Mouse (Mus musculus) 3134 (cell line): ENCODE results near the gene Nupl2.

ENCODE experiments used
- DNase-seq: peaks from one replicate; pipeline ENCODE4 v3.0.0-alpha.2; 2011; ENCODE audit warnings: low spot score; ENCODE audit not compliant: insufficient read length; ENCODE audit errors: extremely low read depth

The Nupl2 gene

GRCm38 (mm10) chr5:24207965-24208364 is 43.2 kb downstream of the Nupl2 start:
- no peak for DNase-seq

- no peak for DNase-seq
These were observed 43.7 kb downstream of the Nupl2 start for GRCm38 (mm10) chr5:24208505-24208904.

DNA sequence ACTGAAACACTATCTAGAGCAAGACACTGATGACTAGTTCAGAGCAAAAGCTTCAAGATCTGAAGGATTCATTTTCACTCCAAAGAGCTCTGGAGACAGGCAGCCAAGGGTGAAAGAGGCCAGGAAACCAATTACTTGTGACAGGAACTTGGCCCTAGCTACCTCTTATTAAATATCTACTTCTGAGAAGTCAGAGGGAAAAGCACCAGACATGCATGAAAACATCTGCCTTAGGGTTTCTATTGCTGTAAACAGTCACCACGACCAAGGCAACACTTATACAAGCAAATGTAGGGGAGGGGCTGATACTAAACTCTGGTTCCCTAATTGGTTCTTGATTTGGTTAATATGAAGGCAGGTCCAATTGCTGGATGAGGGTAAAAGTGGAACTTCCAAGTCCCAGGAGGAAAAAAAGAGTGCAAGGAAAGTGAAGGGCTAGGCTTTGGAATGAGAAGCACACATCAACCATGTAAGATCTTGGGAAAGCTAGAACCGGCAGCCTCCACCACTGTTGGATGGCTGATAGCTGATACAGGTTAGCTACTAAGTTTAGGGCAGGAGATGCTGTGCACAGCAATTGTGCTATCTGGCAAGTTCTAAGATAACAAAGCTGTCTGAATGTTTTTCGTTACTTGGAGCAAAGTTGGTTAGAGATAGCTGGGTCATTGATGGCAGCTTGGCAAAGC is 49.2 kb downstream of the Nupl2 start:
- no peak for DNase-seq

DNA sequence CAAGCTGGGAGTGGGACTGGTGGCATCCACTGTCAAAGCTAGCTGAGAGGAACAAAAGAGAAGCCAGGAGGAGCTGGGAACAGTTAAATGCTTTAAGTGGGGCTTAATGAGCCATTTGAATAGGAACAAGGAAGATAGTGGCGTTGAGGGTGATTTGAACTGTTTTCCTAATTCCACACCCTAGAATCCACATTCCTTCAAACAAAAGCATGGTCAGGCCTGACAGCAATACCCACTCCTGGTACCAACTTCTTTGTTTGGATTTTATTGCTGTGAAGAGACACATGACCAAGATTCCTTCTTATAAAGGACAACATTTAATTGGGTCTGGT is 49.8 kb downstream of the Nupl2 start:
- no peak for DNase-seq

DNA sequence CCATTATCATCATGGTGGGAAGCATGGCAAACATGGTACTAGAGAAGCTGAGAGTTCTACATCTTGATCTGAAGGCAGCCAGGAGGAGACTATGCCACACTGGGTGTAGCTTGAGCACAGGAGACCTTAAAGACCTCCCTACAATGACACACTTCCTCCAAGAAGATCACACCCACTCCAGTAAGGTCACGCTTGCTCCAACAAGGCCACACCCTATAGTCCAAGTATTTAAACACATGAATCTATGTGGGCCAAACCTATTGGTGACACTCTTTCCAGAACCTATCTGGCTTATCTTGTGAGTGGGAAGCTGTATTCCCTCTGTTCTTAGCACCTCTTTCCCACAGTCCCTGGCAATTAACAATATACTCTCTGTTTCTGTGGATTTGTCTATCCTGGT is 50.1 kb downstream of the Nupl2 start:
- no peak for DNase-seq
